ENCODE assay signal across 24 mouse cellular contexts in the genomic region with DNA sequence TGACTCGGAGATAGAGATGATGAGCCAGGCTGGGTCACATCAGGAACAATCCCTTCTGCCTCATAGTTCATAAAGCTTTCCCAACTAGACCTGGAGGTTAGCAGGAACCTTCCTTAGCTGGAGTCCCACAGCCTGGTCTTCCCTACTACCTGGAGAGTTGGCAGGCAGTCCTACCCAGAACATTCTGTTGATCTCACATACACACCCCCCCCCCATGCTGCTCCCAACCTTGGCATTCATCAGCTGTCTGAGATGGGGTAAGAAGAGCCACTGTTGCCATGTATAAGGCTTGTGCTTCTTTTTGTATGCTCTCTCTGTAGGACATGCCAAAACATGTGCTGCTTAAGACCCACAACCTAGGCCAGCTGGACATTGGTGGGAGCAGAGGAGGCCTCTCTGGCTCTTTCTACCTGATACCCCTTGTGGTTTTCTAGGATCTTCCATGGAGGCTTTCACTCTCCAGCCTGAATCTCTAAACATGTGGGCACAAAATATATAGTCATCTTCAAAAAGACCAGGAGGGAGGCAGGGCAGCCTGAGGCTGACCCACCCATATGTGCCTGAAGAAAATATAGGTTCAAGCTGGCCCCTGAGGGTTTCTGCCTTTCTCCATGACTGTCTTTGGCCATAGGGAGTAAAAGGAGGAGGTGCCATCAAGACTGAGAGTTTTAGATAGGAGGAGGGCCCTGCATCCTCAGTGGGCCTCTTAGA. TPM values are rescaled to one million over a fixed set of nuclear protein-coding genes. Genes with fewer than 3 reads are reported as not detected.
"Had no signal": no experiment of that assay in that cellular context is flagged by ENCODE, and none has a peak within 500 bp of the region (broad histone marks: within the 10 kb centered on the region; RNA-seq: fewer than 3 reads in every experiment).

No protein-coding gene starts in this region.

- H3K9me3 ChIP-seq: liver, embryonic 15.5 days; lung, embryonic 15.5 days; midbrain, embryonic 13.5 days; midbrain, embryonic 15.5 days; neural tube, embryonic 13.5 days; neural tube, embryonic 15.5 days had no signal

- ATAC-seq: liver, postnatal 0 days; lung, postnatal 0 days; midbrain, embryonic 13.5 days; midbrain, embryonic 15.5 days had no signal

- H3K36me3 ChIP-seq: liver, embryonic 15.5 days; lung, embryonic 15.5 days; midbrain, embryonic 13.5 days; midbrain, embryonic 15.5 days; neural tube, embryonic 13.5 days; neural tube, embryonic 15.5 days had no signal

- H3K4me3 ChIP-seq: liver, embryonic 15.5 days; lung, embryonic 15.5 days; midbrain, embryonic 15.5 days; neural tube, embryonic 13.5 days; neural tube, embryonic 15.5 days had no signal

- H3K4me1 ChIP-seq: lung, embryonic 15.5 days had no signal

- H3K27me3 ChIP-seq: liver, embryonic 15.5 days; lung, embryonic 15.5 days; midbrain, embryonic 13.5 days; midbrain, embryonic 15.5 days; neural tube, embryonic 13.5 days; neural tube, embryonic 15.5 days had no signal

- DNase-seq: liver, postnatal 0 days; lung, adult 2 months; lung, postnatal 14 days; lung, postnatal 36 days; retina, postnatal 1 day; right cerebral cortex, adult 18-20 months; right cerebral cortex, postnatal 25 days; right cerebral cortex, postnatal 4 days; spleen, adult 18-20 months; thymus, adult 18-20 months; thymus, postnatal 14 days; thymus, postnatal 36 days had no signal

RNA-seq across cellular contexts. Expression of gene Slc9a3, which starts 57.8 kb away (rescaled TPM):
- total RNA-seq: megakaryocyte progenitor cell, adult 5-6 weeks; monocyte, adult 5-6 weeks had no signal
- polyA plus RNA-seq: liver, embryonic 15.5 days; liver, postnatal 0 days; lung, embryonic 15.5 days; lung, postnatal 0 days; macrophage; neural tube, embryonic 11.5 days; stomach, embryonic 14.5 days had no signal
